Mouse (Mus musculus): ENCODE data around the gene Irf7. TPM values are rescaled to one million over a fixed set of nuclear protein-coding genes. Genes with fewer than 3 reads are reported as not detected.
A peak's percentile ranks its signal among the peaks of the same experiment; 100 is the strongest.

Gene Irf7
- total and polyA plus RNA-seq, 3 experiments = 7.7 to 26.2 (median 10.5) TPM

GRCm38 (mm10) chr7:141231111-141231510, 35.2 kb downstream of the Irf7 start:
- dilution Hi-C loops (cut with MboI; ENCODE audit: extremely low pct_ligation_motif_present, extremely low pct_unique_long_range_greater_than_20kb, low sequenced_read_pairs) = no loop called here
- peaks cover 5% of the 10 kb centered on the region for H3K27me3 ChIP-seq (replicated peaks)
- TF ChIP-seq MEF2A (IDR thresholded peaks at IDR 0.05; ENCODE audit: borderline replicate concordance, low read depth, low read length) (no peak), ZKSCAN1 (IDR thresholded peaks at IDR 0.05; ENCODE audit: borderline replicate concordance, low read depth, low read length) (no peak), USF1 (IDR thresholded peaks at IDR 0.05; ENCODE audit: low read depth, low read length) (no peak), NELFE (IDR thresholded peaks at IDR 0.05; ENCODE audit: low read depth, low read length) (no peak), GABPA (IDR thresholded peaks at IDR 0.05; ENCODE audit: insufficient replicate concordance, low read depth, low read length) (no peak), JUND (conservative IDR thresholded peaks at IDR 0.05; ENCODE audit: low read depth, low read length) (no peak)
- H3K4me2 ChIP-seq (ENCODE audit: insufficient read depth, low read depth, poor library complexity, severe bottlenecking) = no peak overlapping the region
- H3K79me2 ChIP-seq (replicated peaks; ENCODE audit: control insufficient read depth, extremely low read depth, insufficient read depth, poor library complexity, severe bottlenecking) = peaks cover 51% of the 10 kb centered on the region
- in situ Hi-C loops (cut with MboI; ENCODE audit: low pct_ligation_motif_present, low pct_unique_long_range_greater_than_20kb, low sequenced_read_pairs) = no loop called here
- peaks cover 7% of the 10 kb centered on the region for H3K9me3 ChIP-seq (replicated peaks; ENCODE audit: low read length)
- DNase-seq (ENCODE audit: extremely low read depth) = no peak
- no peak overlapping the region for H3K9ac ChIP-seq (ENCODE audit: insufficient read depth, low read depth)
- H3K4me1 ChIP-seq (ENCODE audit: control insufficient read depth in 1 of 2, insufficient read depth in 2 of 2) = peaks cover 4 to 30% of the 10 kb centered on the region in 2 experiments; a peak in 3 of 4 replicates
- no peak overlapping the region for H3K27ac ChIP-seq (ENCODE audit: insufficient read depth, low read depth)
- H3K36me3 ChIP-seq (replicated peaks in 1 of 2; ENCODE audit: control insufficient read depth in 1 of 2, insufficient read depth in 1 of 2, low read length in 1 of 2) = peaks cover 42 to 58% of the 10 kb centered on the region in 2 experiments
- H3K4me3 ChIP-seq (replicated peaks in 1 of 3; ENCODE audit: low read depth in 2 of 3, low read length in 2 of 3, poor library complexity in 1 of 3) = no peak overlapping the region

GRCm38 (mm10) chr7:141230570-141230969, 35.7 kb downstream of the Irf7 start:
- H3K4me2 ChIP-seq (ENCODE audit: insufficient read depth, low read depth, poor library complexity, severe bottlenecking) = 0 out of 2 replicates have a peak overlapping the region, but pooled peaks have one; percentile 96
- dilution Hi-C loops (cut with MboI; ENCODE audit: extremely low pct_ligation_motif_present, extremely low pct_unique_long_range_greater_than_20kb, low sequenced_read_pairs) = no loop called here
- H3K27me3 ChIP-seq (replicated peaks) = peaks cover 5% of the 10 kb centered on the region
- in situ Hi-C loops (cut with MboI; ENCODE audit: low pct_ligation_motif_present, low pct_unique_long_range_greater_than_20kb, low sequenced_read_pairs) = no loop called here
- TF ChIP-seq SIN3A (IDR thresholded peaks at IDR 0.05; ENCODE audit: low read length) = no peak
- TF ChIP-seq MXI1 (IDR thresholded peaks at IDR 0.05; ENCODE audit: low read depth, low read length) = no peak
- no peak for TF ChIP-seq ZKSCAN1 (IDR thresholded peaks at IDR 0.05; ENCODE audit: borderline replicate concordance, low read depth, low read length)
- no peak for TF ChIP-seq TBP (conservative IDR thresholded peaks at IDR 0.05; ENCODE audit: low read depth, low read length)
- TF ChIP-seq TCF12 (IDR thresholded peaks at IDR 0.05; ENCODE audit: low read depth, low read length) = no peak
- TF ChIP-seq CTCF (conservative IDR thresholded peaks at IDR 0.05 in 1 of 2, IDR thresholded peaks at IDR 0.05 in 1 of 2; ENCODE audit: low read depth in 2 of 2, low read length in 2 of 2) = no peak
- TF ChIP-seq POLR2A (IDR thresholded peaks at IDR 0.05; ENCODE audit: low read depth, low read length) = no peak
- TF ChIP-seq USF2 (conservative IDR thresholded peaks at IDR 0.05; ENCODE audit: low read depth, low read length) = no peak
- TF ChIP-seq USF1 (IDR thresholded peaks at IDR 0.05; ENCODE audit: low read depth, low read length) = no peak
- no peak for TF ChIP-seq MYC (IDR thresholded peaks at IDR 0.05; ENCODE audit: low read depth, low read length)
- no peak for TF ChIP-seq MAFK (IDR thresholded peaks at IDR 0.05; ENCODE audit: insufficient replicate concordance, low read length)
- TF ChIP-seq ZC3H11A (IDR thresholded peaks at IDR 0.05; ENCODE audit: low read depth, low read length) = no peak
- TF ChIP-seq ELF1 (IDR thresholded peaks at IDR 0.05; ENCODE audit: low read depth, low read length) = no peak
- no peak for TF ChIP-seq E2F4 (IDR thresholded peaks at IDR 0.05; ENCODE audit: insufficient replicate concordance, low read depth, low read length)
- no peak for TF ChIP-seq EP300 (IDR thresholded peaks at IDR 0.05; ENCODE audit: low read length)
- TF ChIP-seq JUN (IDR thresholded peaks at IDR 0.05; ENCODE audit: insufficient read depth, low read depth, low read length) = no peak
- no peak for TF ChIP-seq CHD2 (IDR thresholded peaks at IDR 0.05; ENCODE audit: low read length)
- TF ChIP-seq JUND (conservative IDR thresholded peaks at IDR 0.05; ENCODE audit: low read depth, low read length) = no peak
- no peak for TF ChIP-seq NELFE (IDR thresholded peaks at IDR 0.05; ENCODE audit: low read depth, low read length)
- no peak for TF ChIP-seq POLR2AphosphoS2 (IDR thresholded peaks at IDR 0.05; ENCODE audit: low read depth, low read length)
- DNase-seq (ENCODE audit: extremely low read depth) = no peak
- peaks cover 51% of the 10 kb centered on the region for H3K79me2 ChIP-seq (replicated peaks; ENCODE audit: control insufficient read depth, extremely low read depth, insufficient read depth, poor library complexity, severe bottlenecking)
- H3K4me3 ChIP-seq (replicated peaks in 1 of 3; ENCODE audit: low read depth in 2 of 3, low read length in 2 of 3, poor library complexity in 1 of 3) = no peak overlapping the region
- H3K9me3 ChIP-seq (replicated peaks; ENCODE audit: low read length) = peaks cover 7% of the 10 kb centered on the region
- peaks cover 4 to 30% of the 10 kb centered on the region in 2 experiments; a peak in 3 of 4 replicates for H3K4me1 ChIP-seq (ENCODE audit: control insufficient read depth in 1 of 2, insufficient read depth in 2 of 2)
- H3K9ac ChIP-seq (ENCODE audit: insufficient read depth, low read depth) = no peak overlapping the region
- peaks cover 38 to 54% of the 10 kb centered on the region in 2 experiments for H3K36me3 ChIP-seq (replicated peaks in 1 of 2; ENCODE audit: control insufficient read depth in 1 of 2, insufficient read depth in 1 of 2, low read length in 1 of 2)
- H3K27ac ChIP-seq (ENCODE audit: insufficient read depth, low read depth) = no peak overlapping the region
